Mouse (Mus musculus) midbrain, embryonic 11.5 days (tissue): ENCODE results near the gene Chd1. TPM values are rescaled to one million over a fixed set of nuclear protein-coding genes. Genes with fewer than 3 reads are reported as not detected.
"Not testable (repeated sequence)": the region's sequence is repeated elsewhere in the genome, so short reads cannot be mapped to it uniquely, and the experiment has no call there.

ENCODE experiments used
- ATAC-seq: fragments of 200-750 bp; cut with Nextera tagmentation; 2 replicates; pipeline ENCODE4 v1.8.0; 2017; ENCODE audit warnings: moderate TSS enrichment, moderate library complexity; ENCODE audit not compliant: low FRiP score
- DNase-seq: peaks from one replicate; pipeline ENCODE4 v3.0.0; 2015; ENCODE audit warnings: low spot score; ENCODE audit errors: missing footprints
- H3K27ac ChIP-seq: fragments of 300-500 bp; sonication (generic); 2 replicates; pipeline ENCODE4 v1.5.1; 2014; ENCODE audit warnings: low read depth, low read length
- H3K27me3 ChIP-seq: fragments of 300-500 bp; sonication (generic); 2 replicates; pipeline ENCODE4 v1.6.1; 2014; ENCODE audit warnings: mild to moderate bottlenecking, low read length, moderate library complexity, mixed read lengths; ENCODE audit not compliant: control insufficient read depth, insufficient read depth
- H3K36me3 ChIP-seq: fragments of 300-500 bp; sonication (generic); 2 replicates; pipeline ENCODE4 v1.6.1; 2014; ENCODE audit warnings: mild to moderate bottlenecking, low read length, moderate library complexity, mixed read lengths; ENCODE audit not compliant: control insufficient read depth, insufficient read depth
- H3K4me1 ChIP-seq: fragments of 300-500 bp; sonication (generic); 2 replicates; pipeline ENCODE4 v1.6.1; 2014; ENCODE audit warnings: low read length; ENCODE audit not compliant: control insufficient read depth, insufficient read depth
- H3K4me2 ChIP-seq: fragments of 300-500 bp; sonication (generic); 2 replicates; pipeline ENCODE4 v1.6.1; 2014; ENCODE audit warnings: mild to moderate bottlenecking, moderate library complexity
- H3K4me3 ChIP-seq: fragments of 300-500 bp; sonication (generic); 2 replicates; pipeline ENCODE4 v1.5.1; 2014; ENCODE audit warnings: low read depth, low read length
- H3K9ac ChIP-seq: fragments of 300-500 bp; sonication (generic); 2 replicates; pipeline ENCODE4 v1.6.1; 2014; ENCODE audit warnings: low read length
- H3K9me3 ChIP-seq: fragments of 300-500 bp; sonication (generic); 2 replicates; pipeline ENCODE4 v1.6.1; 2016; ENCODE audit warnings: low read length; ENCODE audit not compliant: control insufficient read depth
- WGBS: fragments of 180-500 bp; shearing (Covaris S2); extraction: QIAGEN DNeasy Blood & Tissue Kit; methylation state at CpG from one replicate; pipeline ENCODE4 v1.1.7; 2014; 5-methylcytosine and 5-hydroxymethylcytosine counted together
- polyA plus RNA-seq: library from polyadenylated mRNA; unstranded; fragments of >200 nt; fragmentation: Nextera tagmentation; extraction: Ambion mirVana; gene quantifications from 2 replicates; pipeline ENCODE4 v1.2.1, GENCODE M21; 2014

Gene Chd1
- polyA plus RNA-seq, 1 experiment from 2014 or later, result 46.9 TPM

DNA sequence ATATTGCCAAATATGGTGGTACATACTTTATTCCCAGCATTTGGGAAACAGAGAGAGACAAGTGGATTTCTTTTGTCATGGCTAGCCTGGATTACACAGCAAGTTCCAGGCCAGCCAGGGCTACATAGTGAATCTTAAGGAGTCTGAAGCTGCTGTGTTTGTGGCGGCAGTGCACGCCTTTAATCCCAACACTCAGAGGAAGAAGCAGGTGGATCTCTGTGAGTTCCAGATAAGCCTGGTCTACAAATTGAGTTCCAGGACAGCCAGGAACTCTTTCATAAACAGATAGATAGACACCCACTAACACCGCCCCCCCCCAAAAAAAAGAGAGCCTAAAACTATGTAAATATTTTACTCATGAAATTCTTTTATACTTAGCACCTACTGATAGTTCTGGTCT, 16.1 kb downstream of the Chd1 start:
- DNase-seq (no peak), ATAC-seq (no peak)
- Histone ChIP-seq H3K9ac (no peak overlapping the region), H3K27me3 (no peaks in the 10 kb centered on the region), H3K27ac (no peak overlapping the region), H3K9me3 (no peaks in the 10 kb centered on the region), H3K4me2 (no peak overlapping the region), H3K36me3 (peaks cover 7% of the 10 kb centered on the region), H3K4me3 (no peak overlapping the region), H3K4me1 (no peaks in the 10 kb centered on the region)
- 91% methylated on average over 3 of the region's 3 CpGs for WGBS

DNA sequence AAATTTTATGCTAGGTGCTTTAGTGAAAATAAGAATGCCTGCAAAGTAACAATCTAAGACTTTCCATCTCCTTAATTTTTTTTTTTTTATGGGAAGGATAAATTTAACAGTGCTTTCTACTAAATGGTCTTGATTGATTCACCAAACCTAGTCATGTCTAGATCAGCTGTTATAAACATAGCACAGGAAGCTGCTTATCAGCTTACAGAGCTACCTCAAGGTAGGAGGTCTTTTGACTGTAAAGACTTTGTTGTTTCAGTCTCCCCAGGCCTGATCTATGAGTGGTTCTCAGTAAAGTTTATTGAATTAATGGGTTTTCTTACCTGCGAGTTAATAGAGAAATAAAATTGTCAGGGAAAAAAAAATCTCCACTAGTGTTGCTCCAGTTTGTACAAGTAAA, 18.5 kb downstream of the Chd1 start:
- H3K4me1 ChIP-seq, result no peaks in the 10 kb centered on the region
- no peak overlapping the region for H3K9ac ChIP-seq
- peaks cover 19% of the 10 kb centered on the region for H3K36me3 ChIP-seq
- H3K4me2 ChIP-seq, result no peak overlapping the region
- WGBS, result 86% methylated on average over 1 of the region's 1 CpGs
- H3K9me3 ChIP-seq, result no peaks in the 10 kb centered on the region
- ATAC-seq, result no peak
- DNase-seq, result no peak
- no peaks in the 10 kb centered on the region for H3K27me3 ChIP-seq
- no peak overlapping the region for H3K4me3 ChIP-seq
- no peak overlapping the region for H3K27ac ChIP-seq

DNA sequence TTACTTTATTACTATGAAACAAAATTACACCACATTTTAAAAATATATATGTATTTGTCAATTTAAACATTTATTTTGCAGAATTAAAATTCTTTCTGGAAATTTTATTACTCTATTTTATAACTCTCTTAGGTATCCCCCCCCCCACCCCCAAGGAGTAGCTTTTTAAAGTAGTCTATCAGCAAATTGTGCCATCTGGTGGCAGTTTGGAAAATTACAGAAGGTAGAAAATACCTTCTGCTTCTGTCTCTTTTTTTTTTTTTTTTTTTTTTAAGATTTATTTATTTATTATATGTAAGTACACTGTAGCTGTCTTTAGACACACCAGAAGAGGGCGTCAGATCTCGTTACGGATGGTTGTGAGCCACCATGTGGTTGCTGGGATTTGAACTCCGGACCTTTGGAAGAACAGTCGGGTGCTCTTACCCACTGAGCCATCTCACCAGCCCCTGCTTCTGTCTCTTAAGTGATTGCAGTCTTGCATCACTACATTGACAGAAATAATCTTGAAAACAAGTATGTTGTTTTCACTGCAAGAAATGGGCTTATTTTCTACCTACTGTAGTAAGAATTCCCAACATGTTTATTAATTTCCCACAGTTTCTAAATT, 19.2 kb downstream of the Chd1 start:
- DNase-seq, H3K9ac ChIP-seq, H3K27me3 ChIP-seq, H3K27ac ChIP-seq, H3K9me3 ChIP-seq, H3K4me1 ChIP-seq, ATAC-seq, H3K4me2 ChIP-seq, H3K4me3 ChIP-seq: not testable (repeated sequence)
- H3K36me3 ChIP-seq, result peaks cover 19% of the 10 kb centered on the region
- 97% methylated on average over 2 of the region's 5 CpGs for WGBS

DNA sequence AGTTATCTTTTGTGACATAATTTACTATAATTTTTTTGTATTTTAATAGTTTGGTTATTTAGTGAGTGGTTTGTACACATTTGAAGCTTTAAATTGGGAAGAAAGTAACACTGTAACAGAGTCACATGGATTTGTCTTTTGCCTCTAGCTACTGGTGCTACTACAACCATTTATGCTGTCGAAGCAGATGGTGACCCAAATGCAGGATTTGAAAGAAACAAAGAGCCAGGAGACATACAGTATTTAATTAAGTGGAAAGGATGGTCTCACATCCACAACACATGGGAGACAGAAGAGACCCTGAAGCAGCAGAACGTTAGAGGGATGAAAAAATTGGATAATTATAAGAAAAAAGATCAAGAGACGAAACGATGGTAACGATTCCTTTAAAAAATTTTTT, 26.9 kb downstream of the Chd1 start:
- H3K9ac ChIP-seq, result no peak overlapping the region
- no peaks in the 10 kb centered on the region for H3K9me3 ChIP-seq
- H3K36me3 ChIP-seq, result peaks cover 15% of the 10 kb centered on the region
- H3K27me3 ChIP-seq, result no peaks in the 10 kb centered on the region
- DNase-seq (no peak), ATAC-seq (no peak)
- H3K4me1 ChIP-seq, result no peaks in the 10 kb centered on the region
- WGBS, result 93% methylated on average over 5 of the region's 5 CpGs
- no peak overlapping the region for H3K4me3 ChIP-seq
- H3K27ac ChIP-seq, result no peak overlapping the region
- no peak overlapping the region for H3K4me2 ChIP-seq

DNA sequence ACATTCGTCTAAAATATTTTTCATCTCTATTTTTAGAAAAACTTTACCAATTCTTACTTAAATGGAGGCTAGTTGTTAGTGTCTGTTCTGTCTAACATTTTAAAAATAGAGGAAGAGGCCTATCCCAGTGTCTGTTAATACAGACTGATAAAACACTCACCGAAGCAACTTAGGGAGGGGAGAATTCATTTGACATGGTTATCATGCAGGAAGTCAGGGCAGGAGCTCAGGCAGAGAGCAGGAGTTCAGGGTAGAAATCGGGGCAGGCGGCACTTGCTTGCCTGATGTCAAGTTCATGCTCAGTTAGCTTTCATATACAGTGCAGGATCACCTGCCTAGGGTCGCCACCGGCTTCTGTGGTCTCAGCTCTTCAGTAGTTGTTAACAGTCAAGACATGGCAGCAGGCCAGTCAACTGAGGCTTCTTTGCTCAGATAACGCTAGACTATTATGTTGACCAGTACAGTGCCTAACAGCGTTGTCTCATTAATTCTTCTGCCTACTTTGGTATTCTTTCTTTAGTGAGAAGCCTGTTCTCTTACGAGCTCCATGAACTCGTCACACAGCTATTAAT, 32.7 kb downstream of the Chd1 start:
- Histone ChIP-seq H3K4me2 (no peak overlapping the region), H3K27me3 (no peaks in the 10 kb centered on the region), H3K4me1 (no peaks in the 10 kb centered on the region), H3K4me3 (no peak overlapping the region), H3K36me3 (peaks cover 15% of the 10 kb centered on the region; the same call in 1 of the 2 replicates), H3K9me3 (no peaks in the 10 kb centered on the region), H3K9ac (no peak overlapping the region), H3K27ac (no peak overlapping the region)
- DNase-seq (no peak), ATAC-seq (no peak)
- WGBS, result 92% methylated on average over 10 of the region's 10 CpGs

DNA sequence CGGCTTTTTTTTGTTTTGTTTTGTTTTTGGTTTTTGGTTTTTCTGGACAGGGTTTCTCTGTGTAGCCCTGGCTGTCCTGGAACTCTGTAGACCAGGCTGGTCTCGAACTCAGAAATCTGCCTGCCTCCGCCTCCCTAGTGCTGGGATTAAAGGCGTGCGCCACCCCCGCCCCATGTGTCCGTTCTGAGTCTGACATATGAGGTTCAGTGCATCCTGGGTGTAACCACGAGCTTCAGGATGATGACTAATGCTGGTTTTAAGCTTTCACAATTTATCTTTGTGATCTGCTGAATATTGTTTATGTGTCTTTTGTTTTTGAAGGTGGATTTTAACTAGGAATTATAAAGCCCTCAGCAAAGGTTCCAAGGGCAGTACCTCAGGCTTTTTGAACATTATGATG, 37.1 kb downstream of the Chd1 start:
- 94% methylated on average over 8 of the region's 8 CpGs for WGBS
- H3K36me3 ChIP-seq, result peaks cover 23% of the 10 kb centered on the region

DNA sequence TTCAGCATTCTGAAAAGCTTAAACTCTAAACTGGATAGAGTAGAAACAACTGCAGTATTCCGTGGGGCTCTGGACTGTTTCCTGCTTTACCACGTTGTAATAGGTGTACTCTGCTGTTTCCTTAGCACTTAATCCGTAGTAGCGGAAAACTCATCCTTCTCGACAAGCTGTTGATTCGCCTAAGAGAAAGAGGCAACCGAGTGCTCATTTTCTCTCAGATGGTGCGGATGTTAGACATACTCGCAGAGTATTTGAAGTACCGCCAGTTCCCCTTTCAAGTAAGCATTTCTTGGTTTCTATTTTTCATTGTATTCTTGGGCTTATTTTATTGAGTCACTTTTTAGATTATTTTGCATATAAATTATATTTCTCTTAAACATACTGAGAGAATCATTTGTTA, 38.2 kb downstream of the Chd1 start:
- H3K27ac ChIP-seq, result no peak overlapping the region
- H3K9me3 ChIP-seq, result no peaks in the 10 kb centered on the region
- peaks cover 19% of the 10 kb centered on the region for H3K36me3 ChIP-seq
- H3K4me3 ChIP-seq, result no peak overlapping the region
- 91% methylated on average over 10 of the region's 10 CpGs for WGBS
- no peak for ATAC-seq
- no peaks in the 10 kb centered on the region for H3K27me3 ChIP-seq
- H3K9ac ChIP-seq, result no peak overlapping the region
- H3K4me1 ChIP-seq, result no peaks in the 10 kb centered on the region
- H3K4me2 ChIP-seq, result no peak overlapping the region
- DNase-seq, result no peak

More for the DNA sequence above, 37.1 kb downstream of the Chd1 start:
- H3K4me3 ChIP-seq, result no peak overlapping the region
- no peak overlapping the region for H3K9ac ChIP-seq
- ATAC-seq (no peak), DNase-seq (no peak)
- no peaks in the 10 kb centered on the region for H3K27me3 ChIP-seq
- H3K4me2 ChIP-seq, result no peak overlapping the region
- H3K27ac ChIP-seq, result no peak overlapping the region
- no peaks in the 10 kb centered on the region for H3K9me3 ChIP-seq
- H3K4me1 ChIP-seq, result no peaks in the 10 kb centered on the region

DNA sequence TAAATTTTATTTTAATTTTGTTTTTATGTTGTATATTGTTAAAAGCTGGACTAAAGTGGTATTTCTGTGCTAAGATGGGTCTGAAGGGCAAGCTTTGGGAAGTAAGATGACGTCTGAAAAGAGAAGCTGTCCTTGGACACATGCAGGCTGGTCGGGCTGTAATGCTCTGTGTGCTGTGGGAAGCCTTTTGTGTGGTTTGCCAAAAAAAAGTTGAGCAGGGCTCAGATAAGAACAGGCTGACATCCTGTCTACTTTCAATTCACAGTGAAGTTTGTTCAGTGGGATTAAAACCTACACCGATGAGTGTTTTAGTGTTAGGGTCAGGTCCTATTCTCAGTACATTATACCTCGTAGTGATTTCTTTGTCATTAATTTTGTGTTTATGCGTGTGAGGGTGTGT, 38.6 kb downstream of the Chd1 start:
- H3K9me3 ChIP-seq, result no peaks in the 10 kb centered on the region
- ATAC-seq (no peak), DNase-seq (no peak)
- no peaks in the 10 kb centered on the region for H3K27me3 ChIP-seq
- no peaks in the 10 kb centered on the region for H3K4me1 ChIP-seq
- H3K4me2 ChIP-seq, result no peak overlapping the region
- H3K36me3 ChIP-seq, result peaks cover 20% of the 10 kb centered on the region
- H3K27ac ChIP-seq, result no peak overlapping the region
- 85% methylated on average over 5 of the region's 5 CpGs for WGBS
- H3K9ac ChIP-seq, result no peak overlapping the region
- H3K4me3 ChIP-seq, result no peak overlapping the region

DNA sequence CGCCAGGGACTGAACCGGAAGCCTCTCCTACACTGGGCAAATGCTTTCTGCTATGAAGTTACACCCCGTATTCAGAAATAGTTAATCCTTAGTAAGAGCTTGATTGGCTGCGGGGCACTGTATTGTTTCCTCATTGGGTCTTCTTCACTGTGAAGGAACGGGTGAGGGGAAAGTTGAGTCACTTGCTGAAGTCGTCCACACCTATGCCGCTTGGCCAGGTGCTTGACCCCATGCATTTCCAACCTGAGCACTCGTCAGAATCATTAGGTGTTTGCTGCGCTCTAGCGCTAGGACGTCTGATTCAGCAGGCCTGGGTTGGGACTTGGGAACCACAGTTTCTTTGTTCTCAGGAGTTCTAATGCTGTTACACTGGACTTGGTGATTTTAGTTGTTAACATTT, 41.9 kb downstream of the Chd1 start:
- DNase-seq (no peak), ATAC-seq (no peak)
- no peaks in the 10 kb centered on the region for H3K27me3 ChIP-seq
- peaks cover 28% of the 10 kb centered on the region for H3K36me3 ChIP-seq
- H3K9me3 ChIP-seq, result no peaks in the 10 kb centered on the region
- 91% methylated on average over 11 of the region's 11 CpGs for WGBS
- H3K4me1 ChIP-seq, result no peaks in the 10 kb centered on the region
- no peak overlapping the region for H3K27ac ChIP-seq
- H3K9ac ChIP-seq, result no peak overlapping the region
- no peak overlapping the region for H3K4me2 ChIP-seq
- no peak overlapping the region for H3K4me3 ChIP-seq
